Mouse (Mus musculus): ENCODE results near the gene Ints1. TPM values are rescaled to one million over a fixed set of nuclear protein-coding genes. Genes with fewer than 3 reads are reported as not detected.

Ints1 gene
- total RNA-seq, 1 experiment: 164 TPM

- Histone ChIP-seq H3K36me3 (ENCODE audit: control insufficient read depth, insufficient read depth, low read length, poor library complexity, severe bottlenecking) (no peaks in the 10 kb centered on the region), H3K9ac (ENCODE audit: insufficient read depth, low read depth, low read length, poor library complexity, severe bottlenecking) (no peak overlapping the region), H3K4me1 (ENCODE audit: control insufficient read depth in 2 of 2, insufficient read depth in 2 of 2, low read length in 2 of 2, poor library complexity in 1 of 2) (peaks cover 0 to 18% of the 10 kb centered on the region in 2 experiments; a peak in 1 of 4 replicates), H3K4me3 (ENCODE audit: insufficient read depth in 1 of 2, low read depth in 1 of 2, low read length in 2 of 2, poor library complexity in 1 of 2, severe bottlenecking in 1 of 2) (no peak overlapping the region), H3K27ac (ENCODE audit: insufficient read depth, low read depth, low read length, poor library complexity, severe bottlenecking) (no peak overlapping the region), H3K9me3 (ENCODE audit: control insufficient read depth, insufficient read depth, low read depth, low read length) (no peaks in the 10 kb centered on the region)
- in situ Hi-C loops (cut with MboI; ENCODE audit: low sequenced_read_pairs in 2 of 2, unreplicated experiment in 2 of 2): no loop called here
- TF ChIP-seq HCFC1 (IDR thresholded peaks at IDR 0.05; ENCODE audit: borderline replicate concordance, insufficient read depth, low read length) (no peak), ZNF384 (IDR thresholded peaks at IDR 0.05; ENCODE audit: low read depth, low read length) (no peak), MAFK (IDR thresholded peaks at IDR 0.05; ENCODE audit: insufficient read depth, low read depth, low read length) (no peak), ZC3H11A (IDR thresholded peaks at IDR 0.05; ENCODE audit: borderline replicate concordance, low read depth, low read length) (no peak), CHD2 (IDR thresholded peaks at IDR 0.05; ENCODE audit: low read depth, low read length) (no peak)
- no peak for DNase-seq (ENCODE audit: low read depth, low spot score)
Measured at GRCm38 (mm10) chr5:139726186-139726585, 49.3 kb downstream of the Ints1 start.

GRCm38 (mm10) chr5:139724336-139725116 is 50.9 kb downstream of the Ints1 start:
- Histone ChIP-seq H3K27ac (ENCODE audit: insufficient read depth, low read depth, low read length, poor library complexity, severe bottlenecking) (no peak overlapping the region), H3K36me3 (ENCODE audit: control insufficient read depth, insufficient read depth, low read length, poor library complexity, severe bottlenecking) (no peaks in the 10 kb centered on the region), H3K9me3 (ENCODE audit: control insufficient read depth, insufficient read depth, low read depth, low read length) (no peaks in the 10 kb centered on the region), H3K4me1 (ENCODE audit: control insufficient read depth in 2 of 2, insufficient read depth in 2 of 2, low read length in 2 of 2, poor library complexity in 1 of 2) (peaks cover 0 to 18% of the 10 kb centered on the region in 2 experiments; a peak in 2 of 4 replicates), H3K9ac (ENCODE audit: insufficient read depth, low read depth, low read length, poor library complexity, severe bottlenecking) (no peak overlapping the region), H3K4me3 (ENCODE audit: insufficient read depth in 1 of 2, low read depth in 1 of 2, low read length in 2 of 2, poor library complexity in 1 of 2, severe bottlenecking in 1 of 2) (no peak overlapping the region)
- no peak for TF ChIP-seq ZC3H11A (IDR thresholded peaks at IDR 0.05; ENCODE audit: borderline replicate concordance, low read depth, low read length)
- TF ChIP-seq MAFK (IDR thresholded peaks at IDR 0.05; ENCODE audit: insufficient read depth, low read depth, low read length): no peak
- TF ChIP-seq HCFC1 (IDR thresholded peaks at IDR 0.05; ENCODE audit: borderline replicate concordance, insufficient read depth, low read length): no peak
- TF ChIP-seq ZNF384 (IDR thresholded peaks at IDR 0.05; ENCODE audit: low read depth, low read length): no peak
- no peak for TF ChIP-seq CHD2 (IDR thresholded peaks at IDR 0.05; ENCODE audit: low read depth, low read length)
- in situ Hi-C loops (cut with MboI; ENCODE audit: low sequenced_read_pairs in 2 of 2, unreplicated experiment in 2 of 2): no loop called here
- no peak for DNase-seq (ENCODE audit: low read depth, low spot score)

GRCm38 (mm10) chr5:139723113-139723512 is 52.4 kb downstream of the Ints1 start:
- in situ Hi-C loops (cut with MboI; ENCODE audit: low sequenced_read_pairs in 2 of 2, unreplicated experiment in 2 of 2): no loop called here
- Histone ChIP-seq H3K4me3 (ENCODE audit: insufficient read depth in 1 of 2, low read depth in 1 of 2, low read length in 2 of 2, poor library complexity in 1 of 2, severe bottlenecking in 1 of 2) (no peak overlapping the region), H3K9ac (ENCODE audit: insufficient read depth, low read depth, low read length, poor library complexity, severe bottlenecking) (no peak overlapping the region; the same call in 1 of the 2 replicates), H3K9me3 (ENCODE audit: control insufficient read depth, insufficient read depth, low read depth, low read length) (no peaks in the 10 kb centered on the region), H3K36me3 (ENCODE audit: control insufficient read depth, insufficient read depth, low read length, poor library complexity, severe bottlenecking) (no peaks in the 10 kb centered on the region), H3K4me1 (ENCODE audit: control insufficient read depth in 2 of 2, insufficient read depth in 2 of 2, low read length in 2 of 2, poor library complexity in 1 of 2) (peaks cover 0 to 18% of the 10 kb centered on the region in 2 experiments; a peak in 2 of 4 replicates), H3K27ac (ENCODE audit: insufficient read depth, low read depth, low read length, poor library complexity, severe bottlenecking) (peak overlapping the region; percentile 54; the same call in 1 of the 2 replicates)
- DNase-seq (ENCODE audit: low read depth, low spot score): no peak
- no peak for TF ChIP-seq ZC3H11A (IDR thresholded peaks at IDR 0.05; ENCODE audit: borderline replicate concordance, low read depth, low read length)
- TF ChIP-seq CHD2 (IDR thresholded peaks at IDR 0.05; ENCODE audit: low read depth, low read length): no peak
- TF ChIP-seq MAFK (IDR thresholded peaks at IDR 0.05; ENCODE audit: insufficient read depth, low read depth, low read length): no peak
- no peak for TF ChIP-seq HCFC1 (IDR thresholded peaks at IDR 0.05; ENCODE audit: borderline replicate concordance, insufficient read depth, low read length)
- no peak for TF ChIP-seq ZNF384 (IDR thresholded peaks at IDR 0.05; ENCODE audit: low read depth, low read length)

- no peak for DNase-seq (ENCODE audit: low read depth, low spot score)
- in situ Hi-C loops (cut with MboI; ENCODE audit: low sequenced_read_pairs in 2 of 2, unreplicated experiment in 2 of 2): no loop called here
- peak overlapping the region; percentile 54; the same call in 1 of the 2 replicates for H3K27ac ChIP-seq (ENCODE audit: insufficient read depth, low read depth, low read length, poor library complexity, severe bottlenecking)
- no peak overlapping the region for H3K9ac ChIP-seq (ENCODE audit: insufficient read depth, low read depth, low read length, poor library complexity, severe bottlenecking)
- H3K9me3 ChIP-seq (ENCODE audit: control insufficient read depth, insufficient read depth, low read depth, low read length): no peaks in the 10 kb centered on the region
- no peaks in the 10 kb centered on the region for H3K36me3 ChIP-seq (ENCODE audit: control insufficient read depth, insufficient read depth, low read length, poor library complexity, severe bottlenecking)
- H3K4me3 ChIP-seq (ENCODE audit: insufficient read depth in 1 of 2, low read depth in 1 of 2, low read length in 2 of 2, poor library complexity in 1 of 2, severe bottlenecking in 1 of 2): no peak overlapping the region
- no peak for TF ChIP-seq ZNF384 (IDR thresholded peaks at IDR 0.05; ENCODE audit: low read depth, low read length)
- TF ChIP-seq ZC3H11A (IDR thresholded peaks at IDR 0.05; ENCODE audit: borderline replicate concordance, low read depth, low read length): no peak
- TF ChIP-seq MAFK (IDR thresholded peaks at IDR 0.05; ENCODE audit: insufficient read depth, low read depth, low read length): no peak
- no peak for TF ChIP-seq HCFC1 (IDR thresholded peaks at IDR 0.05; ENCODE audit: borderline replicate concordance, insufficient read depth, low read length)
- peaks cover 0 to 18% of the 10 kb centered on the region in 2 experiments; a peak in 2 of 4 replicates for H3K4me1 ChIP-seq (ENCODE audit: control insufficient read depth in 2 of 2, insufficient read depth in 2 of 2, low read length in 2 of 2, poor library complexity in 1 of 2)
Measured at GRCm38 (mm10) chr5:139722709-139723108, 52.8 kb downstream of the Ints1 start.

Data from ES-E14 (cell line).